Mouse (Mus musculus): Measurements from ENCODE around the gene Ctdspl.

Ctdspl gene

DNA sequence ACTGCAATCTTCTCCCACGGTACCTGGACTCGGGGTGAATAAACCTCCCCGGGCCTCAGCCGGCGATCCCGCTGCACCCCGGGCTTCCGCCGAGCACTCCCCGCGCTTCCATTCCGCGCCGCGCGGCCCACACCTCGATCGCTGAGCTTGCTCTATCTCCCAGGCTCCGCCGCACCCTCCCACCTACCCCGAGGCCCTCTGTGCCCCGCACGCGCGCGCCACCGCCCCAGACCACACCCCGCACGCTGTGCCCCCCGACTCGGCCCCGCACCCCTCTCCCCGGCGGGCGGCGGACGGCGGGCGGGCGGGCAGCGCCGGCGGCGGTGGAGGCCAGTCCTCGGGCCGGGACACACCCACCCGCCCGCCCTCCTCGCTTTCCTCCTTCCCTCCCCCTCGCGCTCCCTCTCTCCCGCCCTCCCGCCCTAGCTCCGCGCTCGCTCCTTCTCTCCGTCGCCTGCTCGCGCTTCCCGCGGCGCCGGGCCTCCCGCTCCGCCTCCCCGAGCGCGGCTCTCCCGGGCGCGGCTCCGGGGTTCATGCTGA, at the start of gene Ctdspl:
Gene Ctdspl, plus strand, starts transcription at position 343 of the 540 bp plus-strand sequence.
- peak; percentile 69 for DNase-seq (ENCODE audit: low spot score)

DNA sequence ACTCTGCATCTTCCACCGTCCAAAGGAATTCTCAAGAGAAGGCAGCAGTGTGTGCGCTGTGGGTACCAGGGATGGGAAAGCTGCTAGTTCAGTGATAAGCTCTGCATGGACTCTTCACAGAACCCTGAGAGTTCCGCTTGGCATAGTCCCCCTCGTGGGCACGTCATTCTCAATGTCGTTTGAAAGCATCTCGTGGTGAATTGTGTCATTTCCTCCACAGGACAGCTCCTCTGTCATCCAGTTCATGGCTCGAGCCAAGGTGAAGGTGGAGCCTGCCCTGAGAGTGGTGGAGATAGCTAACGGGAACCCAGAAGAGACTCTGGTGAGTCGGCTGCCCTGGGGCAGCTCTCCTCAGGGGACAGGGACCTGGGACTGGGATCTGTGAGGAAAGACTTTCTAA, 49.4 kb upstream of the Ctdspl start:
- no peak for DNase-seq (ENCODE audit: low spot score)

DNA sequence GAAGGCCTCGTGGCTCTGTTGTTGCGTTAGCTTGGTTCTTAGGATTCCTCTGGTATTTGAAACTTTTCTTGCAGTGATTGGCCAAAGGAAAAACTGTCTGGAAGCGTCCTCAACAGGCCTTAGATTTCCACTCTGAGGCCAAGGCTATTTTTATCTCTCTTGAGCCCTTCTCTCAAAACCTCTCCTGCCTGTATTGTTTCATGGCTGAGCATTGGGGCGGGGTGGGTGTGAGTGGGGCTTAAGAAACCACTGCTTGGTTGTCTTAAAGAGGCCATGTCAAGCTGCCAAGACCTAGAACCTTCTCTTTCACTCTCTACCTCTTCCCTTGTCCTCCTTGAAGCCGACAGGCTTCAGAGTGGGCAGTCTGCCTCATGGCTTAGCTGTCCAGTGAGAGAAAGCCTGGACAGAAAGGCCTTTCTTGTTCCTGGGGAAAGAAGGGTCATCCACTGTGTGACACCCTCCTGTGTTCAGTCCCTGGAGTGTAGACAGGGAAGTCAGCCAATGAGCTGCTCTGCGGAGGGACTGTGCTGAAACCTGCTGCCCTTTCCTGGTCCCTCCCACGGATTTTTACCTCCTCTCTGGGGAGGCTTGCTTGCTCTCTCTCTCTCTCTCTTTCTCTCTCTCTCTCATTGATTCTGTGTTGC, 48.8 kb upstream of the Ctdspl start:
- DNase-seq (ENCODE audit: low spot score): no peak

DNA sequence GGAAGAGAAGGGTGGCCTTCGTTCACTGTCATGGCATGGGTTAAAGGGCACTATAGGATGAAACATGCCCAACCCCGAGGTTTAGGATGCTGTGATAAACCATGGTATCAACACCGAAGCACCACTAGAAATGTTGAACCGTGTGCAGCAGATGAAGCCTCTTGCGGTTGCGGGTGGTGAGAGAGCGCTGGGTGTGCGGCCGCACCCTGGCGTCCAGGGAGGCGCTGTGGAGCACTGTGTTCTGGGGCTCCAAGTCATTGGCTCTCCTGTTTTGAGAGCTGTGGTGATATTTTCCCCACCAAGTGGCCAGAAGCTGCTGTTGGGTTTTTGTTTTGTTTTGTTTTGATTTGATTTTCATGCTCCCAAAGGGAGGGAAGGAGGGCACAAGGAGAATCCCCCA, 47.7 kb upstream of the Ctdspl start:
- DNase-seq (ENCODE audit: low spot score): no peak

DNA sequence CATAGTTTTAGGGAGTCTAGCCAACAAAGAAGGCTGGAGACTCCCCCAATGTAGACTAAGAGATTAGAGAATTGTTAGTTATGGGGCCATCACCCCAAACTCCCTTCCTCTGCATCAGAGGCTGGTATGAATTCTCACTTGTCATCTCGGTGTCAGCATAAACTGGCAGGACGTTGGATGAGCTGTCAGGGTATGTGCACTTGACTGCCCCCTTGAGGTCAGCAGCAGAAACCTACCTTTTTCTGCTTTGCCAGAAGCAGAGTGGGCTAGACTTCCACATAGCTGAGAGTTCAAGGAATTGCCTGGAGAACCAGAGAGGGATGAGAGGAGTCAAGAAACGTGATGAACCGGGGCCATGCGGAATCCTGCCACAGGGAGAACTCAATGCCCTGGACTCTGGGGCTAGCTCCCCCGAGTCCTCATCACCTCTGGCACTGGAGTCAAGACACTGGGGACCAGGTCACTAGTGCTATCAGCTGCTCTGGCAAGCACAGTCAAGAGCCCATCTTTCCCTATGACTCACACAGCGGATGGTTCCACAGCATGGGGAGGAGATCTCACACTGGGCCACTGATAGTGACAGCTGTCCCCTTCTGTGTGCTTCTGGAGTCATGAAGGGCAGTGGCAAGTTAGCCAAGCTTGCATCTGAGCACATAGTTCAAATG, 44.8 kb upstream of the Ctdspl start:
- DNase-seq (ENCODE audit: low spot score): no peak

DNA sequence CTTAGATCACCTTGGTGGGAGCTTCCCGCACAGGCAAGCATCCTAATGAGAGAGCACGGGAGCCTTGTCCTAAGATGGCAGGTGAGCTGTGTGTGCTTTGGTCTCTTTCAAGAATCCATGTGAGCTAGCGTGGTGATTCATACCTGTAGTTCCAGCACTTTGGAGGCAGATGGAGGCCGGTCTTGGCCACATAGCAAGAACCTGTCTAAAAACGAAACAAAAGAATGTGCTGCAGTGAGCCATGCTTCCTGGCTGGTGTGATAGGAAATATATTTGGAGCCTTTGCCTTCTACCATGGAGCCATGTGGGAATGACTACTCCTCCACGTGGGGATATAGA, 44.3 kb upstream of the Ctdspl start:
- DNase-seq (ENCODE audit: low spot score): no peak

GRCm38 (mm10) chr9:118883150-118883549, 43.1 kb upstream of the Ctdspl start:
- no peak for DNase-seq (ENCODE audit: low spot score)

GRCm38 (mm10) chr9:118885785-118886184, 40.5 kb upstream of the Ctdspl start:
- DNase-seq (ENCODE audit: low spot score): no peak

DNA sequence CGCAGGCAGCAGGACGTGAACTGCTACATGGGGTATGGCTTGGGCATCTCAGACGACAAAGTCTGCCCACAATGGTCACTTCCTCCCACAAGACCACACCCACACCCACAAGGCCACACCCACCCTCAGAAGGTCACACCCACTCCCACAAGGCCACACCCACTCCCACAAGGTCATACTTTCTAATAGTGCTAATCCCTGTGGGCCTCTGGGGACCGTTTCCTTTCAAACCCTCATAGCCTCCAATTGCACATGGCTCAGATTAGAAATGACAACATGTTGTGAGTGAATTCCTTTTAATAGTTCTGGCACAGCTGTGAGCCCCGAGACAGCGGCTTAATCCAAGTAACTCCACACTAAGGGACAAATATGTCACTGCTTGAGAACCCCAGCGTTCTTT, 39.1 kb upstream of the Ctdspl start:
- DNase-seq (ENCODE audit: low spot score): no peak

DNA sequence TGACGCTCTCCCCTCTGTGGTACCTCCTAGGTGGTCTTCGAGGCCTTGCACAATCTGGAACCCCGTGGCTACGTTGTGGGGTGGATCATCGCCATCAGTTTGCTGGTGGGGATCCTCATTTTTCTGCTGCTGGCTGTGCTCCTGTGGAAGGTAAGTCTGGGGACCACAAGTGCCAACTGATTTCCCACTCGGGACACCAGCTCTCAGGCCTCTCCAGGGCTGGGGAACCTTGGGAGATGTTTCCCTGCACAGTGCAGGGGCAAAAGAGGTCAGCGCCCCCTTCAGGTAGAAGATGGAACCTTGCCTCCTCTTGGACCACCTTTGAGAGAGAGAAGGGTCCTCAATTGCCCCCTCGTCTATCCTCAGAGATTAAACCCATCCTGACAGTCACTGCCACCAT, 38.5 kb upstream of the Ctdspl start:
- no peak for DNase-seq (ENCODE audit: low spot score)

DNA sequence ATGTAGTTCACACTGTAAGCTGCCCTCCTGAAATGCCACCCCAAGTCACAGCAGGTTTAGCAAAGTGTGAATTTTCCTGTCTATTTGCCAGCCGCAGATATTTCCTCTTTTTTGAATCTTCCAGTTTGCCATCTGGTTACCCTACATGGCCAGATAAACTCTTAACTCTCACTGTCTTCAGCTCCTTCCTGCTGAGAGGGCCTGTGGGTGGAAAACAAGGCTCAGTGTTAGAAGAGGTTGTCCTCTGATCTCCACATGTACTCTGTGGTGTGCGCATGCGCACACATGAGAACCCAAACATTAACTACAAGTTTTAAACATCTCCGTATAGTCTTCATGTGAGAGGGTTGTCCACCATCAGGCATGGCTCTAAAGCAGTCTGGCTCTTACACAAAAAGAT, 36.1 kb upstream of the Ctdspl start:
- DNase-seq (ENCODE audit: low spot score): no peak

DNA sequence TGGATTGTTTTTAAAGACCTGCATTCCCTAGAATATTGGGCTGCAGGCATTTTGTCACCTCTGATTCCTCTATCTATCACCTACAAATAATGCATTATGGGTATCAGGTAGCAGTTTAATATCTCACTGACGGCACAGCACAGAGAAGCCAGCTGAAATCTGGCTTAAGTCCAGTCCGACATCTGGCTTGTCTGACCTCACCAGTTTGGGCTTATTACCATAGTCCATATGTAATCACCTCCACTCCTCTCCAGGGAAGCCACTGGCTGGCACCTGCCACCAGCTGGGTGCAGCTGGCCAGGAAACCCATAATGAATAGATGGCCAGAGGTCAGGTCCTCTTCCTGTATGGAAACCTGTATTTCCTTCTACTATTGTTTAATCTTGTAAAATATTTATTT, 35.6 kb upstream of the Ctdspl start:
- DNase-seq (ENCODE audit: low spot score): no peak

GRCm38 (mm10) chr9:118891068-118891467, 35.2 kb upstream of the Ctdspl start:
- DNase-seq (ENCODE audit: low spot score): no peak

- DNase-seq (ENCODE audit: low spot score): no peak
These were observed 34.7 kb upstream of the Ctdspl start for GRCm38 (mm10) chr9:118891593-118891992.

DNA sequence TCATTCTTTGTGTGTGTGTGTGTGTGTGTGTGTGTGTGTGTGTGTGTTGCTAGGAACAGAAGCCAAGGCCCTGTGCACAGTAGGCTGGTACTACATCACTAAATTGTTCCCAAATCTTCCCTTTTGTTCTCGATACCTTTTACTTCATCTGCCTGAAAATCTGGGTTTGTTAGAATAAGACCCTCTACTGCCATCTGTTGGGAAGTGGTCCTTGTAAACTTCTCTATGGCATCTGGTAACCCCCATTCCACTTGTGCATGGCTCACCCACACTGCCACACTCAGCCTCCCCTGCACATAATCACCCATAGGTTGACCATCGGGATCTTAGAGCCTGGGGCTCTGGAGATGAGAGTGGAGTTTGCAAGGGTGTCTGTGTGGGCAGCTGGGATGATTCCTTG, 31.2 kb upstream of the Ctdspl start:
- DNase-seq (ENCODE audit: low spot score): no peak

DNA sequence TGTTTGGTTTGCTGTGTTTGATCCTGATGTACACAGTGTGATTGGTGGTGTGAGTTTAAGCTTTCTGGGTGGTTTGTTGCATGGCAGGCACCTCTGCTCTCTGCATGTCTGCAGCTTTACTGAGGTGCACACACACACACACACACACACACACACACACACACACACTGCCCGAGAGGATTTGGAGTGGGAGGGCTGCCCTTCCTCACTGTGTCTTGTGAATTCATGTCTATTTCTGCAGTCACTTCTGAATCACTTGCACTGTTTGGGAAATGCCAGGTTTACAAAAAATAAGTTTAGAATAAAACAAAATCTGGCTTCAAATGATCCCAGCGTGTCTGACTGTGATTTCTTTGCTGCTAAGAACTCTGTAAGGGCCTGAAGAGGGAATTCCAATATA, 25.6 kb upstream of the Ctdspl start:
- DNase-seq (ENCODE audit: low spot score): no peak

- DNase-seq (ENCODE audit: low spot score): no peak
These were observed 24.3 kb upstream of the Ctdspl start for GRCm38 (mm10) chr9:118901917-118902316.

DNA sequence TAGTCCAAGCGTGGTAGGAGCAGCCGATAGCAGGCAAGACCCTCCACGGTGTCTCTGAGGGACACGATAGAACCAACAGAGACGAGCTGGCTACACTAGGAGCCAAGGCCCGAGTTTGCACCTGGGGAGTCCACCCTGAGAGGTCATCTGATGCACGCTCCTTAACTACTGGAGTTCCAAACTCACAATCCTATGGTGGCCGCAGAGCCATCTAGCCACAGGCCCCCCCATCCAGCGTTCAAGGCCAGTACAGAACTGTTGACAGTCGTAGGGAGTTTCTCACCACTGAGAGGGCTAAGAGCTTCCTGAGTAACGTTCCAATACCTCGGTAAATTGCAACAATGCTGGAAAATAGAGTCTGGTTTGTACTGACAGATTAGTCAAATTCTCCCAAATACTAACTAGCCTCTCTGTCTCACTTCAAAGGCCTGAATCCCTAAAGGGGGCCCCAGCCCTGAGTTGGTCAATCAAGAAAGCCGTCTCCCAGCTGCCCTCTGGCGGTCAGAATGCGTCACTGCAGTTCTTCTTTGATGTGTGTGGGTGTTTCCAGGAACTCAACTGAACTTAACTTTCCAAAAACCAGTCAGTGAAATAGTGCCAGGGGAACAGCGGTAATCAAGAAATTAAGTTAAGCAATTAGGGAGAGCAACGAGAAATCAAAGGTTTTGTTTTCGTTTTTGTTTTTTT, 18.2 kb upstream of the Ctdspl start:
- DNase-seq (ENCODE audit: low spot score): peak; percentile 81

- DNase-seq (ENCODE audit: low spot score): no peak
These were observed 13.2 kb upstream of the Ctdspl start for GRCm38 (mm10) chr9:118913048-118913447.

- no peak for DNase-seq (ENCODE audit: low spot score)
These were observed 12.6 kb upstream of the Ctdspl start for GRCm38 (mm10) chr9:118913613-118914012.

GRCm38 (mm10) chr9:118914589-118914988, 11.7 kb upstream of the Ctdspl start:
- no peak for DNase-seq (ENCODE audit: low spot score)

DNA sequence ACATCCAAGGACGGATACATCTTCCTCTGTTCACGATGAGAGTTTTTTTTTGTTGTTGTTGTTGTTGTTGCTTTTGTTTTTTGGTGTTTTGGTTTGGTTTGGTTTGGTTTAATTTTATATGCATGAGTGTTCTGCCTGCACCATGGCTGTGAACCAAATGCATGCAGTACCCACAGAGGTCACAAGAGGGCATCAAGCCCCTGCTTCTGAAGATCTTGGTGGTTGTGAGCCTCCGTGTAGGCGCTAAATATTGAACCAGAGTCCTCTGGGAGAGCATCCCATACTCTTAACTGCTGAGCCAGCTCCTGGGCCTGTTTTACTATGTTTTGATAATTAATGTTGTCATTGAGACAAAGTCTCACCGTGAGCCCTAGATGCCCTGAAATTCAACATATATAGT, 11.0 kb upstream of the Ctdspl start:
- DNase-seq (ENCODE audit: low spot score): no peak

DNA sequence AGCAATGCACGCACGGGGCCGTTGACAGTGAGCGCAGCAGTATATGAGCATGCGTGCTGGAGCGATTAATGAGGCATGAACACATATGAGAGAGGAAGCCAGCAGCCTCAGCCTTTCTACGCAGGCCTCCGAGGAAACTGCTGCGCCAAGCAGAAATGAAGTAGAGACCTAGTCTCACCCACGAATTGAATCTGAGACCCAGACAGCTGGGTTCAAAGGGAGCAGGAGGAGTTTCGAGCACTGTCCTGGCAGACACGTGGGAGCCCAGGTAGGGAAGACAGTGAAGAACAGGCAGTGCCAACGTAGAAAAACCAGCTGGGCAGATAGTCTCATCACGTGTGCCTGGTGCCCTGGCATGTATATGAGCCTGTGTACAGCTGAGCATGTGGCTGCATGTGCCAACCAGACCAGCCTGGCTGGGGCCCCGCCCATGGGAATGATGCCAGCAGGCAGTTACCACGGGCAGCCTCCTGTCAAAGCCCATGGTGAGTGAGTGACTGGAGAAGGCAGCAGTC, 6.5 kb upstream of the Ctdspl start:
- peak; percentile 39 for DNase-seq (ENCODE audit: low spot score)

All from ovary, postnatal 36 days (tissue).